Mouse (Mus musculus) frontal cortex, postnatal 25 days (tissue): ENCODE results near the gene Dock4.

Source experiments
- DNase-seq, 2 experiments: peaks; one replicate each; pipeline ENCODE4 v3.0.0; 2022; ENCODE audit warnings: low spot score in 2 of 2

Gene Dock4

GRCm38 (mm10) chr12:40568971-40569968 is 123.5 kb downstream of the Dock4 start:
- DNase-seq: no peak

GRCm38 (mm10) chr12:40570250-40570649 is 124.5 kb downstream of the Dock4 start:
- DNase-seq: no peak

DNA sequence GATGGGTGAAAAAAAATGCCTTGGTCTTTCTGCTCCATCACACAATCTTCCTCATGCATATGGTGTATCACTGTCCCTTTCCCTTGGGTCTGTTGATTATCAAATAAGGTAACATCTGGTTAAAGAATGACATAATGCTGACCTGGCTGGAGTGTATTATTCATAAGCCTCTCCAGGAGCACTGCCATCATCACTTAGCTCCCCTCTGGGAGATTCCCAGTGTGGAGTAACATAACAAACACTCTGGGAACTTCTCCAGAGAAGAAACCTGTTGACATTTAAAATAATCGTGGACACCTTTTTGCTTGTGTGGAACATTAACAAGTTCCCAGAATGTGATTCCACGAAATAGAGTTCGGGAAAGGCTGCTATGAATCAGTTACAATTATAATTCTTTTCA is 128.3 kb downstream of the Dock4 start:
- DNase-seq: no peak

DNA sequence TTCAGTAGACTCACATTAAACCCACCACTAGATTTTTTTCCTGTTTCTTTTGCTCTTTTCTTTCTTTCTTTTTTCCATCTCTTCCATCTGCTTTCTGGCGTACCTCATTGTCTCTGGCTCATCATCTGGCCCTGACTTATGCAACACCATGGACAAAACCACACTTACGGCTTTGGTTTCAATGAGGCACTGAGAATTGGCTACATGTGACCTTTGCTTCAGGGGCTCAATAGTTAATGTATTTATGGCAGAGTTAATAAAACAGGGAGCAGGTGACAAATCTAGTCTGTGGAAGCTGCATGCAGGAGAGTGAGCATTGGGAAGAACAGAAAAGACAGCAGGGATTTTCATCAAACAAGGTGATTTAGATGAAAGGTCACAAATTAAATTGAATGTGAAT is 131.0 kb downstream of the Dock4 start:
- no peak for DNase-seq

GRCm38 (mm10) chr12:40580351-40580750 is 134.6 kb downstream of the Dock4 start:
- no peak for DNase-seq

GRCm38 (mm10) chr12:40581037-40581436 is 135.3 kb downstream of the Dock4 start:
- DNase-seq: no peak

DNA sequence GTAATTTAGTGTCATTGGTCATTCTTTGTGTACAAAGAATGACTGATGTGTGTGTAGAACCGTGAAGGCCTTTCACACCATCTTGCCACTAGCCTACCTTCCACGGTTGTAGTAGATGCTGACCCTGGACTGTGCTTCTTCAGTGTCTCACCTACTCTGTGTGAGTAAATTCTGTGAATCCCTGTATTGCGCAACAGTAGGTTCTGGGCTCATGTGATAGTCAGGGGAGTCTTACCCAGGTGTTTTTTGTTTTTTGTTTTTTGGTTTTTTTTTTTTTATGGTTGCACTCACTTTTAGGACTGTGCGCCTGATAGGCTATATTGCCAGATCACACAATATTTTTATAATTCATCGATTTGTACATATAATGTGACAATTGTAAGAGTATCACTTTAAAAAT is 136.3 kb downstream of the Dock4 start:
- no peak for DNase-seq

DNA sequence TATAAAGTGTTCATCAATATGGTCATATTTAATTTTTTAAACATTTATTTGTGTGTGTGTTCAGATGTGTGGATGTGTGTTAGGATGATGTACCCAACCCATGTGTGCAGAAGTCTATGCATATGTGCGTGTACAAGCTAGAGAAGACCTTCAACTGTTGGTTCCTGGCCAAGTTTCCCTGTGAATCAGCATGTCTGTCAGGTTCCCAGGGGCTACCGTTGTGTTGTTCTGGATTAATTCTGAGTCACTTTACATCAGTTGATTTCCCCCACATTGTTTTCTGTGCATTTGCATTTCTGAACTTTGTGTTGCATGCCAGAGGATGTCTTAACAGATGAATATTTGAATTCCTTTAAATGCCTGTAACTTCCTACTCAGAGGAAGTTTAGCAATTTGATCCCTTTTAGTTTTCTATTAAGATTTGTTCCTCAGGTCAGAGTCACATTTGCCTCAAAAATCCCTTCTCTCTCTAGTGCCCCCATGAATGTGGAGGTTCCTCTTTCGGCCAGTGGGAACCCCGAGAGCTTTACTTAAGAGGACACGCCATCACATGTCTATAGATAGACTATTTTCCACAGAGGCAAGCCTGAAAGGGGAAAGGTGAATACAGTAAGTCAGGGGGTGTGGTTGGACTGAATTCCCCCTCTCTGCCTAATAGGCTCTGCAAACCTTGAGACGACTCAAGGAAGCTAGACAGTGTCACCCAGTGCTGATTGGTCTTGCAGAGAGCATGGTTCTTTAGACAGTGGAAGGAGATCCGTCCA is 139.0 kb downstream of the Dock4 start:
- DNase-seq: no peak

DNA sequence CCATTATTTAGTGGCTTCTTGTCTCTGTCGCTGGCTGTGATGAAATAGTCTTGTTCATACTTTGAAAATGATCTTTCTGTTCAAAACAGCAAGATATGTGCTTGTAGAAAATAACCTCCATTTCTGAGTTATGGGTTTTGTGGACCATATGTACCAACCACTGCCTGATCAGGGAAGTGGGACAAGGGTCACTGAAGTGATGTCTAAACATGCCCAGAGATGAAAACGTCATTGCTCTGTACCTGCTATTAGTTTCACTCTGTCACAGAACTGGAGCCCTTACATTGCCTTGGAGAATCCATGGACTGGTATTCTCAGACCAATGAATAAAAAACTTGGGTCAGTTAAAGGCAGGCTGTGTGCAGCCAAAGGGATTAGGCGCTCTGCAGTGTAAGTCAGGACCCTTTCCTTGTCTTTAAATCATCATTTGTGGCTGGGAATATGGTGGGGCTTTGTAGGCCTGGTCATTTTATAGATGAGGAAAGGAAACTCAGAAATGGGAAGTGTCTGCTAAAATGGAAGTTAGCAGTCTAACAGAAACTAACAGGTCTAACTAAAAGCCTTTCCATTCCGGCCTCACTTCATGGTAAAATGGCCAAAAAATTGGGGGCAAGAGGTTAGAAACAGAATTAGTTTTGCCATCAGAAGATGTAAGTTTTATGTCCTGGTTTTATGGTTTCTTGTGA is 139.8 kb downstream of the Dock4 start:
- no peak for DNase-seq

DNA sequence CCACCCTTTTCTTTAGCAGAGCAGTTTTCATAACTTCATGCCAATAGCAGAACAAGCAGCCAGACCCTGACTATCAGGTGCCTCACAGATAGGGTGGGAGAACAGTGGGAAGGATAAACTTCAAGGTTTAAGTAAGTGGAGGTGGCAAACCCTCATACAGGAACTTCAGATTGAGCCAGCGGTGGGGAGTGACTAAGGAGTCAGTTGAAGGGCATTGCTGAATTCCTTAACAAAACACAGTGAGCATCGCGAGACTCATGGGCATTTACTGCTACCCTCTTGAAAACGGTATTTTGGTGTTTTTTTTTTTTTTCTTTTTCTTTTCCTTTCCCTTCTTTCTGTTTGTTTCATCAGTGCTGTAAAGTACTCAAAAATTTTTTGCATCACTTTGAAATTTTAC is 148.4 kb downstream of the Dock4 start:
- no peak for DNase-seq

DNA sequence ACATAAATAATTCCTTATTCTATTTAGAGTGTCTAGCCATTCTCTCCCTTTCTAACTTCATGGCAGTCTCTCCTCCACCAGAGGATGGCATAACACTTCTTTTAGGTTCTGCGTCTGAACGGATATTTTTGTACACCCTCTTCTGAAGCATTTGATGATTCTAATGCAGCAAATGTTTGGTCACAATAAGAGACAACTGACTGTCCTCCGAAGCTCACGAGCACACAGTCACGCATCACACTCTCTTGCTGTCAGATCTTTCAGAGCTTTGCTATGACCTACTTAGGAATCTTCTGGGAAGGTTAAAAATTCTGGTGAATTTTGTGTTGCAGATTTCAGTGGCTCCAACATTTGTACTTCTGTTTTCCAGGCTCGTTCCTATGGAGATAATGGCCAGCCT is 149.7 kb downstream of the Dock4 start:
- DNase-seq: no peak

DNA sequence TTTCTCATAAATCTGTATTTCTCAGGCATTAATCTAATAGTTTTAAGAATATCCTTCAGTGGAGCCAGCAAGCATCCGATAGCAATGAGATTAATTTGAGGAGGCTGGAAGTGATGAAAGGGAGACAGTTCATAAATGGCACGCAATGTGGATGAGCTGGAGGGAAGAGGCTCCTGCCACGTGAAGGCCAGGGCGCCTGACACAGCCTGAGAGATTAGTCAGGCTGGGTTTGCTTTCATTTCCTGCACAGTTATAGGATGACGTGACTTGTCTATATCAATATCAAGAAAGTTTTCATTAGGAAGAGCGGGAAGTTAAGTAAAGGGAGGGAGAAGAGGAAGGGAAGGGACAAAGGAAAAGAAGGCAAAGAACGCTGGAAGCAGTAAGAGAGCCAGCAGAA is 150.3 kb downstream of the Dock4 start:
- no peak for DNase-seq

- DNase-seq: no peak
Measured at GRCm38 (mm10) chr12:40596441-40596840, 150.7 kb downstream of the Dock4 start.

DNA sequence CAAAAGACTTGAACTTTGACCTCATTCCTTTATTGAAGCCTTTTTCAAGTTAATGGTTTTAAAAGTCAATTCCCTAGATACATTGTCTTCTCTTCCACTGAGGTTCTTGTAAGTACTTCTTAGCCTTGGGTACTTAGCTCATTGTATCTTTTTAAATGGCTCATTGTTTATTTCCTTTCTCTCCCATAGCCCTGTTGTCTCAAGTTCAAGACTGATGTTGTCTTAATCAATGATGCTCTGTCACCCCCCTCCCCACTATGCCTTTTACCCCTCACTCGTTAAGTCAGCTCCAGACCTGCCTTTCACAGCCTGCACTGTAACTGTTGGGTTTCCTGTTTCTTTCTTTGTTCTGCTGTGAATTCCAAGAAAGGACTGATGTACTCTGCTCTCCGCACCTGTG is 154.2 kb downstream of the Dock4 start:
- DNase-seq: no peak

GRCm38 (mm10) chr12:40605565-40605964 is 159.8 kb downstream of the Dock4 start:
- DNase-seq: no peak

GRCm38 (mm10) chr12:40622926-40623325 is 177.2 kb downstream of the Dock4 start:
- no peak for DNase-seq

GRCm38 (mm10) chr12:40626521-40626920 is 180.8 kb downstream of the Dock4 start:
- DNase-seq: no peak

DNA sequence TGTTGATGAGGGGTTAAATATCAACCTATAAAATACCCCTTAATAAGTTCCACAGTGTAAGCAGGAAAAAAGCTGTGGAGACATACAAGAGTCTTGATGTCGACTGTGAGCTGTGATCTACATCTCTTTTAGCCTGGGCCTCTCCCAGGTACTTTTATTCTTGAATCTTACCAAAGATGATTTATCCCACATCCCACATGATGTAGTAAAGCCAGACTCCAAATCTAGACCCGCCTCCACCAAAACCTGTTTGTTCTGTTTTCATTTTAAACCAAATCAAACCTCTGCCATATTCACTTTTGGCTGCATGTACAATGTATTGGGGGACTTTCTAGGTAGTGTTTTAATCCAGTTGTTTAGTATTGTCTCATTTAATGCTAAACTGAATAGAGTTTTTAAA is 187.5 kb downstream of the Dock4 start:
- DNase-seq: no peak

- no peak for DNase-seq
Measured at GRCm38 (mm10) chr12:40634169-40634568, 188.4 kb downstream of the Dock4 start.

DNA sequence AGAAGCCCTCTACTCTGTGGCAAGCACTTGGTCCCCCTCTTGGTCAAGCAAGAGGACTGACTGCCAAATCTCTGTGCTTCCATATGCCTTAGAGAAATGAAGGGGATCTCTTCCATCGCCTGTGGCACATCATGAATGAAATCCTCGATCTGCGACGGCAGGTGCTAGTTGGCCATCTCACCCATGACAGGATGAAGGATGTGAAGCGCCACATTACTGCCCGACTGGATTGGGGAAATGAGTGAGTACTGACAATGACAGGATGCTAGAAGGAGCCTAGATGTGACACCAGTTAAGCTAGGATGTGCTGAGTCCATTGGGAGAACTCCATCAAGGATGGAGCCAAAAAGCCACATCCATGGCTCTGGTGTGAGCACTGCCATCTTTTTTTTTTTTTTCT is 190.2 kb downstream of the Dock4 start:
- DNase-seq: no peak

DNA sequence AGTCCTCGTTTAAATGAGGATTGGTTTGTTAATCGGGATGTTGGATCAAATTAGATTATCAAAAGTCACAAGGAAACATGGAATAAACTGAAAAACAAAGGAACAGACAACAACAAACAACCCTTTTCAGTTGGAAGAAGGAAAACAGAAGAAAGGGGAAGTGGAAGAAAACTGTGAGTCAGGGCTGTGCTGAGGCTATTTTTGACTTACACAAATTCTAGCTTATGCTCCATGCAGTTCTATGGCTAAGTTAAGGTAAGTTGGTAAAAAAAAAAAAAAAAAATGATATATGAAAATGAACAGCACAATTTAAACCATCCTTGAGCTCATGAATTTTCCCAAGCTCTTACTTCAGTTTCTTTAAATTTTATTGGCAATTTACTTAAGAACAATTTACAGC is 191.7 kb downstream of the Dock4 start:
- no peak for DNase-seq

DNA sequence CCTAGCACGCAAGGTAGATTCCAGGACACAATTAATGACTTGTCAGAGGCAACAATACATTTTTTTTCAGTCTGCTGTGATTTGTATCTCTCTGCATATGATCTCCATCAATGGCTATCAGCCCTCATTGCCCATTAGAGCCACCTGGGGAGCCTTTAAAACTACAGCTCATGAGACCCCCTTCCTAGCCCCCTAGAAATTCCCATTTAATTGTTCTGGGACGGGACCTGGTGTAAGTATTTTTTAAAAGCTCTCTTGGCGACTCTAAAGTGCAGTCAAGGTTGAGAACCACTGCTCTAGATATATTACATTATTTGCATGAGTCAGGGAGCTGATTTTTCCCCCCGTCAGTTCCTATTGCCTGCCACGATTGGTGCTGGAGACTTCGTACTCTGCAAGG is 200.1 kb downstream of the Dock4 start:
- DNase-seq: no peak
